Mouse (Mus musculus) layer of hippocampus, adult 9-11 months (tissue): ENCODE data around the gene Mrln.
A peak's percentile ranks its signal among the peaks of the same experiment; 100 is the strongest.

Experiments
- DNase-seq: peaks from one replicate; pipeline ENCODE4 v3.0.0; 2022

Gene Mrln

GRCm38 (mm10) chr10:70204505-70205399 is at the start of gene Mrln:
Mrln (plus strand) TSS chr10:70204664.
- DNase-seq, result no peak

GRCm38 (mm10) chr10:70156431-70157165 is 47.9 kb upstream of the Mrln start:
- DNase-seq, result no peak

GRCm38 (mm10) chr10:70159651-70160320 is 44.7 kb upstream of the Mrln start:
- DNase-seq, result no peak

GRCm38 (mm10) chr10:70160811-70161210 is 43.7 kb upstream of the Mrln start:
- no peak for DNase-seq

- no peak for DNase-seq
Measured at GRCm38 (mm10) chr10:70161504-70161903, 43.0 kb upstream of the Mrln start.

DNA sequence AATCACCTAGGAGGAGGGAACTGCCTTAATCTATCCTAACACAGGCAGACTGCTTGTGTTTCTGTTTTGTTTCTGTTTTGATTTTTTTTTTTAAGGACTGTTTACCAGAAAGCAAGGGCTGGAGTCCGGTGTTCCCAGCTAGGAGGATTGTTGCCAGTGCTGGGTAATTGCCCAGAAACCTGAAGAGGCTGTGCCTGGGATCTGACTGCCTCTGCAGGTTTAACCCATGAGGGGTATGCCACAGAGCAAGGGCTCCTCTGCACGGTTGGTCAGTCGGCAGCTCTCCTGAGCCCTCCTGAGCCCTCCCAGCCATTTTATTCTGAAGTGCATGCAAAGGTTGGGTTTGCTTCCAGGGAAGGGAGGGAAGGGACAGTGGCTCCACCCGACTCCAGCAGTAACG is 40.8 kb upstream of the Mrln start:
- DNase-seq, result no peak

DNA sequence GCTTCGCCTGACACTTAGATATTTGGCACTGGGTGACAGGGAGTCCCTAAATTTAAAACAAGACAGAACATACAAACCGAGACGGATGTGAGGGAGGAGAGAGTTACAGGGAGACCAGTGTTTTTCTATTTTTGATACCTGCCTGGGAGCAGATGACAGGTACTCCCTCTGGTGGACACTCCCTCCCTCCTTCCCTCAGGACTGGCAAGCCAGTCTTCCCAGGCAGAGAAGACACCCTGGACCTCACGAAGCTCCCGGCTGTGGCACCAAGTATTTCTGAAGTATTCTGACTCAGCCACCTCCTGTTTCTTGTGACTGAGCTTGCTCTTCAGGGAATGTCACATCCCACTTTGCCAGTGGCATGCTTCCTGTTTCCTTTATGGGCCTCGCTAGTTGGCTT is 38.6 kb upstream of the Mrln start:
- no peak for DNase-seq

GRCm38 (mm10) chr10:70166427-70166826 is 38.0 kb upstream of the Mrln start:
- DNase-seq, result no peak

GRCm38 (mm10) chr10:70167625-70168024 is 36.8 kb upstream of the Mrln start:
- DNase-seq, result no peak

GRCm38 (mm10) chr10:70168396-70168795 is 36.1 kb upstream of the Mrln start:
- no peak for DNase-seq

DNA sequence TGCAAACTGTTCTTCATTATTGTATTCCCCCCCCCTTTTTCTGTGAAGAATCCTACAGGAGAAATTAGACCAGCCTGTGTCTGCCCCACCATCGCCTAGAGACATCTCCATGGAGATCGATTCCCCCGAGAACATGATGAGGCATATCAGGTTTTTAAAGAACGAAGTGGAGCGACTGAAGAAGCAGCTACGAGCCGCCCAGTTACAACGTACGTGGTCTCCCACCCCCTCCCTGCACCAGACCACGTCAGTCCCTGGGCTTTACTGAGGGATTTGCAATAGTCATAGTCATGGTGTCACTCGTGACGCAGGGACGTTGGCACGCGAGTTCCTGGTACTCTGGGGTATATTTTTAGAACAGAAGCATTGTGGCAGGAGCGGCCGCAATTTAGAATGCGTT is 35.4 kb upstream of the Mrln start:
- DNase-seq, result peak; percentile 64

DNA sequence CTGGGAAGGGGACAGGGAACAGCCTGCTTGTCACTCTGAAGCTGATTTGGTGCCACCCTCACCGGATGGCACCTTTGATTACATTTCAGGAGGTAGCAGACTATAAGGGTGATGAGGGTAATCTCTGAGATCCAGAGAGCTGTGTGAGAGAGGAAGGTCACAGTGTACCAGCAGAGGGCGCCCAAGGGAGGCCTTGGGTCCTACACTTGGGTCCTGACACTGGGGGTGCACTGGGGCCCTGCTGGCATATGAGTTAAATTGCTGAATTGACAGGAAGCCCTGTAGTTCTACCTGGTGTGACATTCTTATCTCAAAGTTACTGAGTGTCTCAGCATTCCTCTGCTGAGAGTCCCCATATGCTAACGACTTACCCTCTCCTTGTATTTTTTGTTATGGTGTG is 31.1 kb upstream of the Mrln start:
- no peak for DNase-seq

- no peak for DNase-seq
Measured at GRCm38 (mm10) chr10:70174494-70175190, 29.8 kb upstream of the Mrln start.

- DNase-seq, result no peak
Measured at GRCm38 (mm10) chr10:70180727-70181126, 23.7 kb upstream of the Mrln start.

DNA sequence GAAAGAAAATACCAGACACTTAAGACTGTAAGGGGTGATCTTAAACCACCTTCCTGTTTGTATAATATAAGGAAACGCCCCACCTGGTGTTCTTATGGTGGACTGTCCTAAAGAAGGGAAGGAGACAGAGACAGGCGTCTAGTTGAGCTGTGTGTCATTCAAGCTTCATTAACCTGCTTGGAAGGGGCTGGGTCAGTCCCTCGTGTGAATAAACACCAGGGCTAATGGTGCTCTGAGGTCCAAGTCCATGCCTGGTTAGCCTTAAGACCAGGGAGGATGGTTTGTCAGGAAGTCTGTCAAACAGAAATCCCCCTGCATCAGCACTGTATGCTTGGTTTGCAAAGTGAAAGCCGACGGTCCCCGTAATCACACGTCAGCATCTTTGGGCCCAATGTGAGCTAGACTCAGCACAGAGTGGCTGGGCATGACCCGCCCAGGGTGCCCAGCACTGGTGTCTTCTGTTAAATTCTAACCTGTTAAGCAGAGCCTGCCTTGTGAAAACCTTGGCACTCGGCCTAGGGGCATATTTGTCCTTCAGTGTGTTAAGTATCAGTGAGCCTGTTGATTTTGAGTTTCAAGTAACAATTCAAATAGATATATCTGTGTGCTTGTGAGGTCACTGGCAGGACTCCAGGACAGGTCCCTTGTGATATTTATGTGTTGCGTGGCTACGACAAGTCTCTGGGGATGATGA is 23.0 kb upstream of the Mrln start:
- DNase-seq, result no peak

- no peak for DNase-seq
Measured at GRCm38 (mm10) chr10:70183210-70184080, 21.0 kb upstream of the Mrln start.

GRCm38 (mm10) chr10:70186136-70186535 is 18.3 kb upstream of the Mrln start:
- DNase-seq, result no peak

- DNase-seq, result no peak
Measured at GRCm38 (mm10) chr10:70186586-70186985, 17.9 kb upstream of the Mrln start.

- DNase-seq, result no peak
Measured at GRCm38 (mm10) chr10:70189864-70190263, 14.6 kb upstream of the Mrln start.

DNA sequence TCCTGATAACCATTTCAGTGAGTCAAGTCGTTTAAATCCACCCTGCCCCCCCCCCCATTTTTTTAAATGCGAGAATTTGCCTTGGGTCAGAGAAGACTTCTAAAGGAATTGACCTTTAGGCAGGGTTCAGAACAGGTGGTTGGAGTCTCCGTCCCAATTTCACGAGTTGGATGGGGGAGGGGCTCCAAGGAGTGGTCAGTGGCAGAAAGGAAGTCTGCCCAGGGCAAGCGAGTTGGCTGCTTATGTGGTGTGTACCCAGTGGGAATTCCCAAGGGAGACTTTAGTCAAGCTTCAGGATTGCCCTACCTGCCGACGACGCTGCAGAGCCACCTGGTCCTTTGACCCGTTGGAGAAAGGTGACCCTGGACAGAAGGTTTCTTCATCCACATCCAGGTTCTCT is 10.2 kb upstream of the Mrln start:
- DNase-seq, result no peak

DNA sequence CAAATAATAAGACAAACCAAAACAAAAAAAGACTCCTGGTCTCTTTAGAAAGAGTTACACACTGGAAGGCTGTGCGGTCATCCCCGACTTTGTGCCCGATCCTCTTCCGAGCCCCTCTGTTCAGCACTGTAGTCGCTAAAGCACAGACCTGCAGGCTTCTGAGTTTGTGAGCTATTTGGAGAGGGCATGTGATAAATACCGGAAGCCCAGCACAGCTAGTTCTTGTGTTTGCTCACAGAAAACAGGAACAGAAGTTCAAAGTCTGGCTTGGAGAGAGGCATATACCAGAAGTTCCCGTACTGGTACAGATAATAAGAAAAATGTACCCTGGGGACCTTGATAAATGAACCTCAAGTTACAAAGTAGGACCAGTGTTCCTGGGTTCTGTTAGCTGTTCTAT is 9.2 kb upstream of the Mrln start:
- peak; percentile 30 for DNase-seq
